Mouse (Mus musculus): ENCODE measurements around the gene Dnajb5. TPM values are rescaled to one million over a fixed set of nuclear protein-coding genes. Genes with fewer than 3 reads are reported as not detected.

Gene Dnajb5
- polyA plus RNA-seq (2015; fragmentation: Nextera tagmentation; extraction: Ambion mirVana), result 51.0 and 51.2 TPM in 2 replicates

- Histone ChIP-seq H3K27me3 (0 out of 2 replicates have a peak, but pooled peaks cover 3% of the 10 kb centered on the region), H3K9me3 (no peaks in the 10 kb centered on the region), H3K4me3 (peak within 1 kb of the TSS; percentile 76), H3K27ac (peak within 1 kb of the TSS; percentile 98), H3K4me2 (peak within 1 kb of the TSS; percentile 99), H3K9ac (peak within 1 kb of the TSS; percentile 97), H3K36me3 (peaks cover 7% of the 10 kb centered on the region), H3K4me1 (replicated peaks) (peaks cover 79% of the 10 kb centered on the region)
- 1% methylated on average over 38 of the region's 39 CpGs for WGBS
- ATAC-seq (ENCODE audit: low FRiP score), result peak; percentile 94
Observed at GRCm38 (mm10) chr4:42949676-42950051, at the start of gene Dnajb5. Gene Dnajb5, plus strand, starts transcription at chr4:42949814.

GRCm38 (mm10) chr4:42900878-42901277 lies 48.7 kb upstream of the Dnajb5 start:
- H3K9me3 ChIP-seq, result no peaks in the 10 kb centered on the region
- peaks cover 4% of the 10 kb centered on the region; the same call in 1 of the 2 replicates for H3K27me3 ChIP-seq
- 63% methylated on average over 5 of the region's 5 CpGs for WGBS
- H3K27ac ChIP-seq, result no peak overlapping the region
- H3K4me1 ChIP-seq (replicated peaks), result no peaks in the 10 kb centered on the region
- H3K36me3 ChIP-seq, result no peaks in the 10 kb centered on the region
- no peak overlapping the region for H3K4me2 ChIP-seq
- H3K4me3 ChIP-seq, result no peak overlapping the region
- no peak for ATAC-seq (ENCODE audit: low FRiP score)
- H3K9ac ChIP-seq, result no peak overlapping the region

DNA sequence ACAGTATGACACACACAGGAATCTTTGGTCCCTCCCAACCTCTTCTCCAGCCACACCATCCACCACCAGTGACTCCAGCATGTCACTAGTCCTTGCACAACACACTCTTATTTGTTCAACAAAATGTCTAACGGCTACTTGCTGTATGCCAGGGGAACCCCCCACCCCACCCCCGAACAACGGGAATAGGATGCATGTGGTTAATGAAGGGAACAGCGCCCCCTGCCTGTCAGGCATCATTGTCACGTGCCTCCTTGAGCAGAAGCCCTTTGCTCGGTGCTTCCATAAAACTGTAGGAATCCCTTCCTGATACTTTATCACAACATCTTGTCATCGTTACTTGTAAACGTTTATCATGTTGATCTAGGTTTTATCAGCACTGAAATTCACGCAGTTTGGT lies 47.4 kb upstream of the Dnajb5 start:
- Histone ChIP-seq H3K36me3 (no peaks in the 10 kb centered on the region), H3K27me3 (peaks cover 4% of the 10 kb centered on the region; the same call in 1 of the 2 replicates), H3K4me2 (no peak overlapping the region), H3K9me3 (no peaks in the 10 kb centered on the region), H3K27ac (no peak overlapping the region), H3K4me1 (replicated peaks) (no peaks in the 10 kb centered on the region), H3K4me3 (no peak overlapping the region), H3K9ac (no peak overlapping the region)
- 66% methylated on average over 9 of the region's 9 CpGs for WGBS
- no peak for ATAC-seq (ENCODE audit: low FRiP score)

DNA sequence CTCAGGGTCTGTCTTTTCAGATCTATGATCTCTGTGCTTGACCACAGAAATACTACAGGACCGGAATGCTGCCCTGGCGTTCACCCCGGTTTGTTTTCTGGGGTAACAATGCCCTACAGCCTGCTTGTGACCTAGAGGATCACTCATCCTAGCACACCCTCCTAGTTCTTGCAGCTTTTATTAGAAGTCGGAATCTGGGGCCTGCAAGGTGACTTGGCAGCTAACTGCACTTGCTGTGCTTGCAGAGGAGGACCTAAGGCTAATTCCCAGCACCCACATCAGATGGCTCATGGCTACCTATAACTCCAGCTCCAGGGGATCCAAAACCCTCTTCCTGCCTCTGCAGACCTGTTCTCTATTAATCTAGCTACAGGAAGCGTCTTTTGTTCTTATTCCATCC lies 46.9 kb upstream of the Dnajb5 start:
- no peak overlapping the region for H3K4me3 ChIP-seq
- no peaks in the 10 kb centered on the region for H3K9me3 ChIP-seq
- ATAC-seq (ENCODE audit: low FRiP score), result no peak
- H3K36me3 ChIP-seq, result no peaks in the 10 kb centered on the region
- no peaks in the 10 kb centered on the region for H3K4me1 ChIP-seq (replicated peaks)
- WGBS, result 91% methylated on average over 5 of the region's 5 CpGs
- no peak overlapping the region for H3K27ac ChIP-seq
- no peak overlapping the region for H3K4me2 ChIP-seq
- peaks cover 4% of the 10 kb centered on the region; the same call in 1 of the 2 replicates for H3K27me3 ChIP-seq
- no peak overlapping the region for H3K9ac ChIP-seq

GRCm38 (mm10) chr4:42903942-42904341 lies 45.7 kb upstream of the Dnajb5 start:
- Histone ChIP-seq H3K27me3 (peaks cover 4% of the 10 kb centered on the region; the same call in 1 of the 2 replicates), H3K9me3 (no peaks in the 10 kb centered on the region), H3K36me3 (no peaks in the 10 kb centered on the region), H3K4me1 (replicated peaks) (no peaks in the 10 kb centered on the region), H3K4me3 (no peak overlapping the region), H3K27ac (no peak overlapping the region), H3K4me2 (no peak overlapping the region), H3K9ac (no peak overlapping the region)
- ATAC-seq (ENCODE audit: low FRiP score), result no peak
- 77% methylated on average over 1 of the region's 1 CpGs for WGBS

DNA sequence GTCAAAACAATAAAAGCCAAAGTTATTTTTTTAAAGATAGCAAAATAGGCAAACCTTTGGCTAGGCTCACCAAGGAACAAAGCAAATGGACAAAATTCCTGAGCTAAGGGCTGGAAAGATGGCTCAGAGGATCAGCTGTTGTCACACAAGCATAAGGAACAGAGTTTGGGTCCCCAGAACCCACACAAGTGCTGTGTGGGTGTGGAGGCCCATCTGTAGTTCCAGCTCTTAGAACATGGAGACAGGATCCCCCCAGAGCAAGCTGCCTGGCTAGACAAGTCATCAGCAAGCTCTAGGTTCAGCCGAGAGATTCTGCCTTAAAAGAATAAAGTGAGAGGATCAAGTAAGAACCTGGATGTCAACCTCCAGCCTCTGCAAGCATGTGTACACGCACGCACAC lies 45.1 kb upstream of the Dnajb5 start:
- no peak overlapping the region for H3K9ac ChIP-seq
- H3K4me1 ChIP-seq (replicated peaks), result no peaks in the 10 kb centered on the region
- no peak overlapping the region for H3K4me3 ChIP-seq
- 91% methylated on average over 3 of the region's 3 CpGs for WGBS
- H3K27ac ChIP-seq, result no peak overlapping the region
- H3K36me3 ChIP-seq, result no peaks in the 10 kb centered on the region
- no peak for ATAC-seq (ENCODE audit: low FRiP score)
- H3K9me3 ChIP-seq, result no peaks in the 10 kb centered on the region
- H3K27me3 ChIP-seq, result peaks cover 4% of the 10 kb centered on the region; the same call in 1 of the 2 replicates
- no peak overlapping the region for H3K4me2 ChIP-seq

- 82% methylated on average over 6 of the region's 6 CpGs for WGBS
- Histone ChIP-seq H3K4me1 (replicated peaks) (no peaks in the 10 kb centered on the region), H3K9me3 (no peaks in the 10 kb centered on the region), H3K9ac (no peak overlapping the region), H3K36me3 (no peaks in the 10 kb centered on the region), H3K4me3 (no peak overlapping the region), H3K4me2 (no peak overlapping the region), H3K27ac (no peak overlapping the region), H3K27me3 (peaks cover 4% of the 10 kb centered on the region; the same call in 1 of the 2 replicates)
- no peak for ATAC-seq (ENCODE audit: low FRiP score)
Observed at GRCm38 (mm10) chr4:42904966-42905365, 44.6 kb upstream of the Dnajb5 start.

DNA sequence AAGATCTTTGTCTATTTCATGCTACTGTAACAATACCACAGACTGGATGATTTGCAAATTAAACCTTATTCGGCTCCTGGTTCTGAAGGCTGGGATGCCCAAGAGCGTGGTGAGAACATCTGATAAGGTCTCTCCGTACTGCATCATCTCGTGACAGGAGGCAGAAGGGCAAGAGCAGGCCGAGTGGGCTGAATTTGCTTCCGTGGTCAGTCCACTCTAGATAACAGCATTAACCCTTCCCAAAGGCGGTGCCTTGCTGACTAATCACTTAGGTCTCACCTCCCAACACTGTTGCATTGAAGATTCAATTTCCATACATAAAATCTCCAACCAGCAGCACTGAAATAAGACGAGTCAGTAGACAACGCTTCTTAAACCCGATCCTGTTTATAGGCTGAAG lies 36.2 kb upstream of the Dnajb5 start:
- H3K36me3 ChIP-seq, result no peaks in the 10 kb centered on the region
- no peak overlapping the region for H3K4me3 ChIP-seq
- no peak for ATAC-seq (ENCODE audit: low FRiP score)
- H3K4me2 ChIP-seq, result no peak overlapping the region
- no peak overlapping the region for H3K27ac ChIP-seq
- H3K9ac ChIP-seq, result no peak overlapping the region
- peaks cover 38% of the 10 kb centered on the region for H3K27me3 ChIP-seq
- WGBS, result 48% methylated on average over 10 of the region's 10 CpGs
- H3K4me1 ChIP-seq (replicated peaks), result peaks cover 13% of the 10 kb centered on the region
- no peaks in the 10 kb centered on the region for H3K9me3 ChIP-seq

GRCm38 (mm10) chr4:42915311-42915710 lies 34.3 kb upstream of the Dnajb5 start:
- no peak for ATAC-seq (ENCODE audit: low FRiP score)
- H3K27ac ChIP-seq, result no peak overlapping the region
- no peaks in the 10 kb centered on the region for H3K9me3 ChIP-seq
- no peak overlapping the region for H3K9ac ChIP-seq
- H3K27me3 ChIP-seq, result peaks cover 44% of the 10 kb centered on the region
- 87% methylated on average over 12 of the region's 12 CpGs for WGBS
- no peaks in the 10 kb centered on the region for H3K36me3 ChIP-seq
- H3K4me3 ChIP-seq, result no peak overlapping the region
- H3K4me2 ChIP-seq, result no peak overlapping the region
- H3K4me1 ChIP-seq (replicated peaks), result peaks cover 19% of the 10 kb centered on the region

DNA sequence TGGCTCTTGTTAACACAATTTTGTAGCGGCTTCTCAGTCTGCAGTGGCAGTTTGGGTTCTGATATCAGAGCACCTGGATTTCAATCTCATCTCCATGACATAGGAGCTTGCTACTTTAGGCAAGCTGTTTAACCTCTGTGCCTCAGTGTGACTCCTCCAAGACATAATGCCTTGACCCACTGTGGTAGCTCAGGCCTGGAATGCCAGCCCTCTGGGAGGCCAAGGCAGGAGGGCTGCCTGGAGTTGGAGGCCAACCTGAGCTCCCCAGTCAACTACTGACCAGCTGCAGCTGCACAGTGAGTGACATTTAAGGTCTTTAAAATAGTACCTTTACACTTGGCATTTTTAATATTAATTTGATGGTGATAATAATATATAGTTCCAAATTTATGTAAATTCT lies 33.6 kb upstream of the Dnajb5 start:
- WGBS, result 63% methylated on average over 1 of the region's 1 CpGs
- Histone ChIP-seq H3K4me1 (replicated peaks) (peaks cover 19% of the 10 kb centered on the region), H3K4me3 (no peak overlapping the region), H3K27me3 (peaks cover 44% of the 10 kb centered on the region), H3K9me3 (no peaks in the 10 kb centered on the region), H3K9ac (no peak overlapping the region), H3K4me2 (0 out of 2 replicates have a peak overlapping the region, but pooled peaks have one; percentile 84), H3K27ac (no peak overlapping the region), H3K36me3 (no peaks in the 10 kb centered on the region)
- no peak for ATAC-seq (ENCODE audit: low FRiP score)

DNA sequence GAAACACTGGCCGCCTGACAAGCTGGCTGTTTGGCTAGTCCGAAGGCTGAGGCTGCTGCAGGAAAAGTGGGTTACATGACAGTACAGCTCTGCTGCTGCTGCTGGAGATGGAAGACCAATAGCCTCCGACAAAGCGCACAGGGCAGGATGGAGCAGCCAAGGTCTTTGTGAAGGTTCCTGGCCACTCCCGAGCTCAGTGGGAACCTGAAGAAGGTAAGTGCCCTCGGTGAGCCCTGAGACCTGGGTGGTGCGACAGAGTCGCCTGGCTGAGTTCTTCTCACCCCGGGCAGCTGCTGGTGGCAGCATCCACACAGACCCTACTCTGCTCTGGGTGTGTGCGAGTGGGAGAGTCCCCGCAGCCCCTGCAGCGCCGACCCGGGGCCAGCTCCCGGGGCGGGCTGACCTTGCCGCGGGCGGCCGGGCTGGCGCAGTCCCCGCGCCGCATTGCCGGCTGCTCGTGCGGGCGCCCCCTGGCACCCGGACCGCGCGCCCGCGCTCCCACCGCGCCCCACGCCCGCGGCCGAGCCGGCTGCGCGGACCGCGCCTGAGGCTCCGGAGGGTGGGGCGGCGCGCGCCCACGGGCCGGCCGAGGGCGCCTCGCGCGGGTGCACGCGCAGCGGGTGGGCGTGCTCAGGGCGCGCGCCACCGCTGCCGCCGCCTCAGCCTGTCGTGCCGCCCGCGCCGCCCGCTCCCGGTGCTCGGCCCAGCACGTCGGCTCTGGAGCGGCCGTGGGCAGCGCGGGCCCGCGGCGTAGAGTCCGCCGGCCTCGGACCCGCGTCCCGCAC lies 32.8 kb upstream of the Dnajb5 start, which contains the start of gene Phf24:
Phf24 (plus strand) TSS at position 44 of the 785 bp plus-strand sequence.
- H3K4me3 ChIP-seq, result peak within 1 kb of the TSS; percentile 67

DNA sequence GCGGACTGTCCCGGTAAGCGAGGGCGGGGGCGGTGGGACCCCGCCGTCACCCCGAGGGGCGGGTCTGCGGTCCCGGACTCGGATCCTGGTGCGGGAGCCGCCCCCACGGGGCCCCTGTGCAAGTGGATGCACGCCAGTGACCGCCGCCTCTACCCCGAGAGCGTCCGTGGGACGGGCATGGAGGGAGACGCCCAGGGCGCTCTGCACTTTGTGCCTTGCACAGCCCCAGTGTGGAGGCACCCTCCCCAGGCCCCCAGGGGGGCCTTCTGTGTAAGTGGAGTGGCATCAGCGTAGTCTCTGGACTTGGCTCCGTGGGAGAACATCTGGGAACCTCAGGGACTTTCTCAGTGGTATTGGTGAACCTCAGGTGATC lies 32.2 kb upstream of the Dnajb5 start:
- peaks cover 44% of the 10 kb centered on the region for H3K27me3 ChIP-seq
- peak; percentile 78 for ATAC-seq (ENCODE audit: low FRiP score)
- H3K9ac ChIP-seq, result peak overlapping the region; percentile 92
- H3K9me3 ChIP-seq, result no peaks in the 10 kb centered on the region
- peak overlapping the region; percentile 84 for H3K4me2 ChIP-seq
- H3K27ac ChIP-seq, result peak overlapping the region; percentile 50
- H3K4me3 ChIP-seq, result peak overlapping the region; percentile 67
- H3K4me1 ChIP-seq (replicated peaks), result peaks cover 30% of the 10 kb centered on the region
- H3K36me3 ChIP-seq, result no peaks in the 10 kb centered on the region
- WGBS, result 3% methylated on average over 18 of the region's 26 CpGs

More for the DNA sequence above, 32.8 kb upstream of the Dnajb5 start, which contains the start of gene Phf24:
- Histone ChIP-seq H3K9me3 (no peaks in the 10 kb centered on the region), H3K9ac (peak within 1 kb of the TSS; percentile 92), H3K27me3 (peaks cover 44% of the 10 kb centered on the region), H3K4me2 (peak within 1 kb of the TSS; percentile 84), H3K27ac (peak within 1 kb of the TSS; percentile 50), H3K4me1 (replicated peaks) (peaks cover 24% of the 10 kb centered on the region), H3K36me3 (no peaks in the 10 kb centered on the region)
- WGBS, result under 1% methylated on average over 67 of the region's 90 CpGs
- ATAC-seq (ENCODE audit: low FRiP score), result peak; percentile 84

- peaks cover 30% of the 10 kb centered on the region for H3K4me1 ChIP-seq (replicated peaks)
- H3K27me3 ChIP-seq, result peaks cover 19% of the 10 kb centered on the region
- no peak for ATAC-seq (ENCODE audit: low FRiP score)
- no peak overlapping the region for H3K27ac ChIP-seq
- no peaks in the 10 kb centered on the region for H3K36me3 ChIP-seq
- no peaks in the 10 kb centered on the region for H3K9me3 ChIP-seq
- no peak overlapping the region for H3K4me2 ChIP-seq
- H3K9ac ChIP-seq, result no peak overlapping the region
- H3K4me3 ChIP-seq, result no peak overlapping the region
- WGBS, result 82% methylated on average over 9 of the region's 9 CpGs
Observed at GRCm38 (mm10) chr4:42920726-42921125, 28.9 kb upstream of the Dnajb5 start.

Measured in hindbrain, embryonic 13.5 days (tissue).